Mouse (Mus musculus) liver, adult 2 months (tissue): ENCODE results near the gene Ahcyl2. TPM values are rescaled to one million over a fixed set of nuclear protein-coding genes. Genes with fewer than 3 reads are reported as not detected.

Experiments used
- DNase-seq: peaks from one replicate; pipeline ENCODE4 v3.0.0-alpha.2; 2011; ENCODE audit warnings: low read depth, low spot score; ENCODE audit errors: extremely low read depth
- H3K27ac ChIP-seq: fragments of 200-500 bp; replicated peaks from 2 replicates; pipeline ENCODE4 v1.5.1; 2012; ENCODE audit warnings: low read depth, mild to moderate bottlenecking, control low read depth, inconsistent platforms, low read length; ENCODE audit not compliant: insufficient read depth
- H3K27me3 ChIP-seq: fragments of 200-500 bp; 2 replicates; pipeline ENCODE4 v1.6.1; 2012; ENCODE audit warnings: mild to moderate bottlenecking, moderate library complexity, low read length, inconsistent platforms; ENCODE audit not compliant: control insufficient read depth, insufficient read depth
- H3K36me3 ChIP-seq: fragments of 200-500 bp; 2 replicates; pipeline ENCODE4 v1.6.1; 2012; ENCODE audit warnings: low read length, inconsistent platforms; ENCODE audit not compliant: control insufficient read depth, insufficient read depth
- H3K4me1 ChIP-seq: fragments of 200-500 bp; 2 replicates; pipeline ENCODE4 v1.6.1; 2011; ENCODE audit warnings: low read length; ENCODE audit not compliant: control insufficient read depth, insufficient read depth
- H3K4me3 ChIP-seq: fragments of 200-500 bp; 2 replicates; pipeline ENCODE4 v1.5.1; 2011; ENCODE audit warnings: low read depth, mild to moderate bottlenecking, control low read depth, low read length, moderate library complexity; ENCODE audit not compliant: insufficient read depth
- H3K79me2 ChIP-seq: fragments of 200-500 bp; 2 replicates; pipeline ENCODE4 v1.6.1; 2012; ENCODE audit warnings: inconsistent platforms, mild to moderate bottlenecking, low read length, moderate library complexity; ENCODE audit not compliant: control insufficient read depth, insufficient read depth
- H3K9ac ChIP-seq: fragments of 200-500 bp; 2 replicates; pipeline ENCODE4 v1.6.1; 2012; ENCODE audit warnings: low read depth, mild to moderate bottlenecking, control low read depth, inconsistent platforms, low read length
- CTCF ChIP-seq: fragments of 200-500 bp; IDR thresholded peaks from 2 replicates; pipeline ENCODE4 v1.5.1; 2011; ENCODE audit warnings: low read depth, low read length, control low read depth
- POLR2A ChIP-seq: fragments of 200-500 bp; IDR thresholded peaks from 2 replicates; pipeline ENCODE4 v1.6.1; 2011; ENCODE audit warnings: low read length, control low read depth; ENCODE audit not compliant: insufficient read depth; ENCODE audit errors: extremely low read depth
- WGBS: fragments of 180-500 bp; shearing (Covaris S2); methylation state at CpG from one replicate; pipeline ENCODE4 v1.1.7; 2018; 5-methylcytosine and 5-hydroxymethylcytosine counted together
- polyA plus RNA-seq: library from polyadenylated mRNA; depleted of rRNA; stranded (reverse); fragments of >200 nt; gene quantifications from 2 replicates; pipeline ENCODE4 v1.2.3, GENCODE M21; 2012
- total RNA-seq: library from RNA; depleted of rRNA; stranded (reverse); fragments of >200 nt; gene quantifications from 2 replicates; pipeline ENCODE4 v1.2.3, GENCODE M21; 2014

Gene Ahcyl2
- total and polyA plus RNA-seq, 2 experiments: 7.4 to 8.9 TPM

GRCm38 (mm10) chr6:29876782-29877181 lies 109.0 kb downstream of the Ahcyl2 start:
- no peaks in the 10 kb centered on the region for H3K27me3 ChIP-seq
- DNase-seq: no peak
- H3K4me1 ChIP-seq: no peaks in the 10 kb centered on the region
- TF ChIP-seq CTCF (no peak), POLR2A (no peak)
- H3K9ac ChIP-seq: no peak overlapping the region
- WGBS: 95% methylated on average over 4 of the region's 4 CpGs
- H3K27ac ChIP-seq: no peak overlapping the region
- no peak overlapping the region for H3K4me3 ChIP-seq
- H3K36me3 ChIP-seq: peaks cover 18% of the 10 kb centered on the region
- H3K79me2 ChIP-seq: no peaks in the 10 kb centered on the region

GRCm38 (mm10) chr6:29879579-29879978 lies 111.8 kb downstream of the Ahcyl2 start:
- Histone ChIP-seq H3K36me3 (peaks cover 20% of the 10 kb centered on the region), H3K4me1 (no peaks in the 10 kb centered on the region), H3K79me2 (no peaks in the 10 kb centered on the region), H3K27ac (no peak overlapping the region), H3K4me3 (no peak overlapping the region), H3K9ac (no peak overlapping the region), H3K27me3 (no peaks in the 10 kb centered on the region)
- DNase-seq: no peak
- TF ChIP-seq POLR2A (no peak), CTCF (no peak)

- no peaks in the 10 kb centered on the region for H3K4me1 ChIP-seq
- H3K27me3 ChIP-seq: no peaks in the 10 kb centered on the region
- no peak for DNase-seq
- H3K4me3 ChIP-seq: no peak overlapping the region
- peaks cover 20% of the 10 kb centered on the region for H3K36me3 ChIP-seq
- 94% methylated on average over 3 of the region's 3 CpGs for WGBS
- no peaks in the 10 kb centered on the region for H3K79me2 ChIP-seq
- H3K9ac ChIP-seq: no peak overlapping the region
- no peak overlapping the region for H3K27ac ChIP-seq
- TF ChIP-seq CTCF (no peak), POLR2A (no peak)
Observed at GRCm38 (mm10) chr6:29880796-29881195, 113.0 kb downstream of the Ahcyl2 start.

- TF ChIP-seq CTCF: no peak
- TF ChIP-seq POLR2A: no peak
- DNase-seq: no peak
- no peak overlapping the region for H3K27ac ChIP-seq
- H3K79me2 ChIP-seq: no peaks in the 10 kb centered on the region
- H3K36me3 ChIP-seq: peaks cover 21% of the 10 kb centered on the region
- no peaks in the 10 kb centered on the region for H3K27me3 ChIP-seq
- no peaks in the 10 kb centered on the region for H3K4me1 ChIP-seq
- no peak overlapping the region for H3K4me3 ChIP-seq
- WGBS: 94% methylated on average over 2 of the region's 2 CpGs
- no peak overlapping the region for H3K9ac ChIP-seq
Observed at GRCm38 (mm10) chr6:29881936-29882335, 114.1 kb downstream of the Ahcyl2 start.

- 88% methylated on average over 6 of the region's 6 CpGs for WGBS
Observed at GRCm38 (mm10) chr6:29882870-29883269, 115.1 kb downstream of the Ahcyl2 start.

GRCm38 (mm10) chr6:29891151-29891550 lies 123.3 kb downstream of the Ahcyl2 start:
- no peaks in the 10 kb centered on the region for H3K4me1 ChIP-seq
- no peak overlapping the region for H3K9ac ChIP-seq
- H3K4me3 ChIP-seq: no peak overlapping the region
- no peak overlapping the region for H3K27ac ChIP-seq
- 91% methylated on average over 11 of the region's 11 CpGs for WGBS
- H3K36me3 ChIP-seq: peaks cover 13% of the 10 kb centered on the region
- DNase-seq: no peak
- no peak for TF ChIP-seq POLR2A
- TF ChIP-seq CTCF: no peak
- H3K79me2 ChIP-seq: no peaks in the 10 kb centered on the region
- no peaks in the 10 kb centered on the region for H3K27me3 ChIP-seq

More at GRCm38 (mm10) chr6:29882870-29883269, 115.1 kb downstream of the Ahcyl2 start:
- H3K4me1 ChIP-seq: no peaks in the 10 kb centered on the region
- no peak overlapping the region for H3K27ac ChIP-seq
- no peaks in the 10 kb centered on the region for H3K27me3 ChIP-seq
- no peak for DNase-seq
- H3K9ac ChIP-seq: no peak overlapping the region
- no peaks in the 10 kb centered on the region for H3K79me2 ChIP-seq
- peaks cover 20% of the 10 kb centered on the region for H3K36me3 ChIP-seq
- TF ChIP-seq POLR2A: no peak
- no peak for TF ChIP-seq CTCF
- H3K4me3 ChIP-seq: no peak overlapping the region
